Mouse (Mus musculus) midbrain, embryonic 13.5 days (tissue): ENCODE data around the gene Prnd. TPM values are rescaled to one million over a fixed set of nuclear protein-coding genes. Genes with fewer than 3 reads are reported as not detected.

Source experiments
- ATAC-seq: fragments of 200-750 bp; cut with Nextera tagmentation; 2 replicates; pipeline ENCODE4 v1.8.0; 2017; ENCODE audit warnings: mild to moderate bottlenecking, moderate TSS enrichment, moderate library complexity
- H3K27ac ChIP-seq: fragments of 300-500 bp; sonication (generic); 2 replicates; pipeline ENCODE4 v1.5.1; 2015; ENCODE audit warnings: inconsistent platforms, mild to moderate bottlenecking, moderate library complexity
- H3K27me3 ChIP-seq: fragments of 300-500 bp; sonication (generic); 2 replicates; pipeline ENCODE4 v1.6.1; 2015; ENCODE audit warnings: mild to moderate bottlenecking, inconsistent platforms
- H3K36me3 ChIP-seq: fragments of 300-500 bp; sonication (generic); 2 replicates; pipeline ENCODE4 v1.6.1; 2015; ENCODE audit warnings: mild to moderate bottlenecking, inconsistent platforms
- H3K4me1 ChIP-seq: fragments of 300-500 bp; sonication (generic); replicated peaks from 2 replicates; pipeline ENCODE4 v1.6.1; 2015; ENCODE audit warnings: inconsistent platforms
- H3K4me2 ChIP-seq: fragments of 300-500 bp; sonication (generic); replicated peaks from 2 replicates; pipeline ENCODE4 v1.6.1; 2015; ENCODE audit warnings: moderate library complexity, mild to moderate bottlenecking, inconsistent platforms
- H3K4me3 ChIP-seq: fragments of 300-500 bp; sonication (generic); replicated peaks from 2 replicates; pipeline ENCODE4 v1.5.1; 2015; ENCODE audit warnings: mild to moderate bottlenecking, inconsistent platforms
- H3K9ac ChIP-seq: fragments of 300-500 bp; sonication (generic); replicated peaks from 2 replicates; pipeline ENCODE4 v1.6.1; 2015; ENCODE audit warnings: mild to moderate bottlenecking, inconsistent platforms
- H3K9me3 ChIP-seq: fragments of 300-500 bp; sonication (generic); 2 replicates; pipeline ENCODE4 v1.6.1; 2016; ENCODE audit warnings: mild to moderate bottlenecking, inconsistent platforms
- WGBS: fragments of 180-500 bp; shearing (Covaris S2); methylation state at CpG from one replicate; pipeline ENCODE4 v1.1.7; 2015; 5-methylcytosine and 5-hydroxymethylcytosine counted together
- polyA plus RNA-seq: library from polyadenylated mRNA; unstranded; fragments of >200 nt; fragmentation: Nextera tagmentation; extraction: Ambion mirVana; gene quantifications from 2 replicates; pipeline ENCODE4 v1.2.1, GENCODE M21; 2015

Gene Prnd
- polyA plus RNA-seq, 1 experiment from 2014 or later: 9.2 TPM

GRCm38 (mm10) chr2:131956336-131957256 is 5.9 kb downstream of the Prnd start:
- Histone ChIP-seq H3K4me3 (no peak overlapping the region), H3K36me3 (no peaks in the 10 kb centered on the region), H3K27ac (no peak overlapping the region), H3K9ac (no peak overlapping the region), H3K4me2 (no peak overlapping the region), H3K9me3 (no peaks in the 10 kb centered on the region), H3K4me1 (peaks cover 21% of the 10 kb centered on the region), H3K27me3 (peaks cover 39% of the 10 kb centered on the region)
- WGBS: 84% methylated on average over 7 of the region's 7 CpGs
- ATAC-seq: no peak

- WGBS: 59% methylated on average over 9 of the region's 9 CpGs
- no peak overlapping the region for H3K9ac ChIP-seq
- ATAC-seq: no peak
- H3K27me3 ChIP-seq: peaks cover 27% of the 10 kb centered on the region
- H3K9me3 ChIP-seq: no peaks in the 10 kb centered on the region
- H3K4me3 ChIP-seq: no peak overlapping the region
- no peak overlapping the region for H3K4me2 ChIP-seq
- no peak overlapping the region for H3K27ac ChIP-seq
- H3K36me3 ChIP-seq: no peaks in the 10 kb centered on the region
- peaks cover 19% of the 10 kb centered on the region for H3K4me1 ChIP-seq
Measured at GRCm38 (mm10) chr2:131957731-131958222, 7.1 kb downstream of the Prnd start.

GRCm38 (mm10) chr2:131961671-131962070 is 11.0 kb downstream of the Prnd start:
- no peaks in the 10 kb centered on the region for H3K9me3 ChIP-seq
- ATAC-seq: no peak
- no peaks in the 10 kb centered on the region for H3K4me1 ChIP-seq
- no peak overlapping the region for H3K4me3 ChIP-seq
- H3K4me2 ChIP-seq: no peak overlapping the region
- H3K36me3 ChIP-seq: no peaks in the 10 kb centered on the region
- no peak overlapping the region for H3K9ac ChIP-seq
- no peak overlapping the region for H3K27ac ChIP-seq
- WGBS: 70% methylated on average over 2 of the region's 2 CpGs
- no peaks in the 10 kb centered on the region for H3K27me3 ChIP-seq

GRCm38 (mm10) chr2:131970597-131970996 is 19.9 kb downstream of the Prnd start:
- H3K4me3 ChIP-seq: no peak overlapping the region
- H3K4me1 ChIP-seq: no peaks in the 10 kb centered on the region
- 94% methylated on average over 2 of the region's 2 CpGs for WGBS
- no peak overlapping the region for H3K27ac ChIP-seq
- no peaks in the 10 kb centered on the region for H3K27me3 ChIP-seq
- H3K4me2 ChIP-seq: no peak overlapping the region
- no peak for ATAC-seq
- H3K9me3 ChIP-seq: no peaks in the 10 kb centered on the region
- no peaks in the 10 kb centered on the region for H3K36me3 ChIP-seq
- H3K9ac ChIP-seq: no peak overlapping the region

- WGBS: 75% methylated on average over 4 of the region's 4 CpGs
- ATAC-seq: no peak
- Histone ChIP-seq H3K9ac (no peak overlapping the region), H3K27ac (no peak overlapping the region), H3K9me3 (no peaks in the 10 kb centered on the region), H3K36me3 (no peaks in the 10 kb centered on the region), H3K4me1 (no peaks in the 10 kb centered on the region), H3K27me3 (no peaks in the 10 kb centered on the region), H3K4me3 (no peak overlapping the region), H3K4me2 (no peak overlapping the region)
Measured at GRCm38 (mm10) chr2:131971098-131971497, 20.4 kb downstream of the Prnd start.

- Histone ChIP-seq H3K36me3 (no peaks in the 10 kb centered on the region), H3K4me2 (no peak overlapping the region), H3K27ac (no peak overlapping the region), H3K4me1 (no peaks in the 10 kb centered on the region), H3K4me3 (no peak overlapping the region), H3K9ac (no peak overlapping the region), H3K27me3 (no peaks in the 10 kb centered on the region), H3K9me3 (no peaks in the 10 kb centered on the region)
- 75% methylated on average over 3 of the region's 3 CpGs for WGBS
- ATAC-seq: no peak
Measured at GRCm38 (mm10) chr2:131976663-131977062, 26.0 kb downstream of the Prnd start.

GRCm38 (mm10) chr2:131980866-131981265 is 30.2 kb downstream of the Prnd start:
- no peaks in the 10 kb centered on the region for H3K36me3 ChIP-seq
- ATAC-seq: no peak
- no peak overlapping the region for H3K4me3 ChIP-seq
- no peak overlapping the region for H3K9ac ChIP-seq
- H3K4me1 ChIP-seq: no peaks in the 10 kb centered on the region
- no peaks in the 10 kb centered on the region for H3K27me3 ChIP-seq
- WGBS: 45% methylated on average over 9 of the region's 9 CpGs
- H3K4me2 ChIP-seq: no peak overlapping the region
- H3K27ac ChIP-seq: no peak overlapping the region
- no peaks in the 10 kb centered on the region for H3K9me3 ChIP-seq

- H3K4me3 ChIP-seq: no peak overlapping the region
- no peaks in the 10 kb centered on the region for H3K27me3 ChIP-seq
- no peaks in the 10 kb centered on the region for H3K36me3 ChIP-seq
- no peaks in the 10 kb centered on the region for H3K9me3 ChIP-seq
- H3K9ac ChIP-seq: no peak overlapping the region
- no peak overlapping the region for H3K27ac ChIP-seq
- ATAC-seq: peak; percentile 87
- H3K4me1 ChIP-seq: no peaks in the 10 kb centered on the region
- H3K4me2 ChIP-seq: no peak overlapping the region
- 14% methylated on average over 6 of the region's 6 CpGs for WGBS
Measured at GRCm38 (mm10) chr2:131982546-131983196, 32.0 kb downstream of the Prnd start.

GRCm38 (mm10) chr2:131987950-131988349 is 37.3 kb downstream of the Prnd start:
- ATAC-seq: no peak
- Histone ChIP-seq H3K4me2 (no peak overlapping the region), H3K9ac (no peak overlapping the region), H3K36me3 (0 out of 2 replicates have a peak, but pooled peaks cover 3% of the 10 kb centered on the region), H3K27ac (no peak overlapping the region), H3K4me1 (no peaks in the 10 kb centered on the region), H3K9me3 (no peaks in the 10 kb centered on the region), H3K4me3 (no peak overlapping the region), H3K27me3 (no peaks in the 10 kb centered on the region)
- 51% methylated on average over 3 of the region's 3 CpGs for WGBS

GRCm38 (mm10) chr2:131988550-131988949 is 37.9 kb downstream of the Prnd start:
- no peak overlapping the region for H3K4me3 ChIP-seq
- H3K9me3 ChIP-seq: no peaks in the 10 kb centered on the region
- no peak for ATAC-seq
- WGBS: 69% methylated on average over 2 of the region's 2 CpGs
- H3K9ac ChIP-seq: no peak overlapping the region
- no peaks in the 10 kb centered on the region for H3K27me3 ChIP-seq
- no peak overlapping the region for H3K4me2 ChIP-seq
- H3K36me3 ChIP-seq: 0 out of 2 replicates have a peak, but pooled peaks cover 3% of the 10 kb centered on the region
- peaks cover 4% of the 10 kb centered on the region; the same call in 1 of the 2 replicates for H3K4me1 ChIP-seq
- no peak overlapping the region for H3K27ac ChIP-seq

- WGBS: 85% methylated on average over 2 of the region's 2 CpGs
- ATAC-seq: no peak
Measured at GRCm38 (mm10) chr2:131992487-131992886, 41.8 kb downstream of the Prnd start.

GRCm38 (mm10) chr2:131993151-131993550 is 42.5 kb downstream of the Prnd start:
- Histone ChIP-seq H3K36me3 (peaks cover 45% of the 10 kb centered on the region), H3K4me1 (peaks cover 7% of the 10 kb centered on the region), H3K9ac (no peak overlapping the region), H3K27me3 (no peaks in the 10 kb centered on the region), H3K27ac (no peak overlapping the region), H3K9me3 (no peaks in the 10 kb centered on the region), H3K4me2 (no peak overlapping the region), H3K4me3 (no peak overlapping the region)
- no peak for ATAC-seq
- 78% methylated on average over 4 of the region's 4 CpGs for WGBS

More at GRCm38 (mm10) chr2:131992487-131992886, 41.8 kb downstream of the Prnd start:
- Histone ChIP-seq H3K36me3 (peaks cover 39% of the 10 kb centered on the region), H3K4me3 (no peak overlapping the region), H3K27me3 (no peaks in the 10 kb centered on the region), H3K4me2 (no peak overlapping the region), H3K9me3 (no peaks in the 10 kb centered on the region), H3K9ac (no peak overlapping the region), H3K4me1 (peaks cover 7% of the 10 kb centered on the region), H3K27ac (no peak overlapping the region)
